Mouse (Mus musculus): ENCODE results near the gene Kdm5b. TPM values are rescaled to one million over a fixed set of nuclear protein-coding genes. Genes with fewer than 3 reads are reported as not detected.

Kdm5b gene
- polyA plus RNA-seq, 1 experiment from 2014 or later, result 84.4 TPM

- DNase-seq (ENCODE audit: low spot score), result no peak
- Histone ChIP-seq H3K27ac (ENCODE audit: low read depth, low read length) (no peak overlapping the region), H3K4me1 (replicated peaks; ENCODE audit: control insufficient read depth, insufficient read depth, low read length) (no peaks in the 10 kb centered on the region), H3K4me3 (ENCODE audit: low read depth, low read length) (no peak overlapping the region), H3K36me3 (ENCODE audit: control insufficient read depth, insufficient read depth, low read length) (peaks cover 6% of the 10 kb centered on the region; the same call in 1 of the 2 replicates), H3K9me3 (ENCODE audit: control insufficient read depth, low read length) (no peaks in the 10 kb centered on the region), H3K4me2 (ENCODE audit: low read depth, low read length, severe bottlenecking) (no peak overlapping the region), H3K27me3 (ENCODE audit: control insufficient read depth, insufficient read depth, low read length) (no peaks in the 10 kb centered on the region), H3K9ac (ENCODE audit: low read length) (no peak overlapping the region)
- no peak for ATAC-seq (replicated peaks; ENCODE audit: low FRiP score)
Observed at GRCm38 (mm10) chr1:134589676-134590075, 29.7 kb downstream of the Kdm5b start.

GRCm38 (mm10) chr1:134591773-134592172, 31.8 kb downstream of the Kdm5b start:
- H3K4me2 ChIP-seq (ENCODE audit: low read depth, low read length, severe bottlenecking), result no peak overlapping the region
- no peaks in the 10 kb centered on the region for H3K27me3 ChIP-seq (ENCODE audit: control insufficient read depth, insufficient read depth, low read length)
- 97% methylated on average over 2 of the region's 2 CpGs for WGBS
- H3K4me3 ChIP-seq (ENCODE audit: low read depth, low read length), result no peak overlapping the region
- H3K9ac ChIP-seq (ENCODE audit: low read length), result no peak overlapping the region
- no peaks in the 10 kb centered on the region for H3K9me3 ChIP-seq (ENCODE audit: control insufficient read depth, low read length)
- no peak for ATAC-seq (replicated peaks; ENCODE audit: low FRiP score)
- no peak overlapping the region for H3K27ac ChIP-seq (ENCODE audit: low read depth, low read length)
- H3K36me3 ChIP-seq (ENCODE audit: control insufficient read depth, insufficient read depth, low read length), result peaks cover 5% of the 10 kb centered on the region; the same call in 1 of the 2 replicates
- DNase-seq (ENCODE audit: low spot score), result no peak
- H3K4me1 ChIP-seq (replicated peaks; ENCODE audit: control insufficient read depth, insufficient read depth, low read length), result no peaks in the 10 kb centered on the region

- ATAC-seq (replicated peaks; ENCODE audit: low FRiP score) (no peak), DNase-seq (ENCODE audit: low spot score) (no peak)
- H3K9ac ChIP-seq (ENCODE audit: low read length), result no peak overlapping the region
- no peaks in the 10 kb centered on the region for H3K9me3 ChIP-seq (ENCODE audit: control insufficient read depth, low read length)
- 94% methylated on average over 9 of the region's 9 CpGs for WGBS
- H3K27me3 ChIP-seq (ENCODE audit: control insufficient read depth, insufficient read depth, low read length), result no peaks in the 10 kb centered on the region
- peaks cover 5% of the 10 kb centered on the region; the same call in 1 of the 2 replicates for H3K36me3 ChIP-seq (ENCODE audit: control insufficient read depth, insufficient read depth, low read length)
- H3K27ac ChIP-seq (ENCODE audit: low read depth, low read length), result no peak overlapping the region
- no peaks in the 10 kb centered on the region for H3K4me1 ChIP-seq (replicated peaks; ENCODE audit: control insufficient read depth, insufficient read depth, low read length)
- no peak overlapping the region for H3K4me2 ChIP-seq (ENCODE audit: low read depth, low read length, severe bottlenecking)
- no peak overlapping the region for H3K4me3 ChIP-seq (ENCODE audit: low read depth, low read length)
Observed at GRCm38 (mm10) chr1:134597339-134598054, 37.5 kb downstream of the Kdm5b start.

- H3K4me3 ChIP-seq (ENCODE audit: low read depth, low read length), result no peak overlapping the region
- H3K9me3 ChIP-seq (ENCODE audit: control insufficient read depth, low read length), result no peaks in the 10 kb centered on the region
- DNase-seq (ENCODE audit: low spot score), result no peak
- H3K36me3 ChIP-seq (ENCODE audit: control insufficient read depth, insufficient read depth, low read length), result peaks cover 4% of the 10 kb centered on the region; the same call in 1 of the 2 replicates
- H3K27me3 ChIP-seq (ENCODE audit: control insufficient read depth, insufficient read depth, low read length), result no peaks in the 10 kb centered on the region
- no peak overlapping the region for H3K4me2 ChIP-seq (ENCODE audit: low read depth, low read length, severe bottlenecking)
- no peaks in the 10 kb centered on the region for H3K4me1 ChIP-seq (replicated peaks; ENCODE audit: control insufficient read depth, insufficient read depth, low read length)
- H3K27ac ChIP-seq (ENCODE audit: low read depth, low read length), result no peak overlapping the region
- WGBS, result 96% methylated on average over 2 of the region's 2 CpGs
- ATAC-seq (replicated peaks; ENCODE audit: low FRiP score), result no peak
- no peak overlapping the region for H3K9ac ChIP-seq (ENCODE audit: low read length)
Observed at GRCm38 (mm10) chr1:134604086-134604485, 44.1 kb downstream of the Kdm5b start.

- no peaks in the 10 kb centered on the region for H3K4me1 ChIP-seq (replicated peaks; ENCODE audit: control insufficient read depth, insufficient read depth, low read length)
- H3K4me2 ChIP-seq (ENCODE audit: low read depth, low read length, severe bottlenecking), result no peak overlapping the region
- H3K9me3 ChIP-seq (ENCODE audit: control insufficient read depth, low read length), result no peaks in the 10 kb centered on the region
- DNase-seq (ENCODE audit: low spot score), result no peak
- no peak overlapping the region for H3K9ac ChIP-seq (ENCODE audit: low read length)
- no peaks in the 10 kb centered on the region for H3K27me3 ChIP-seq (ENCODE audit: control insufficient read depth, insufficient read depth, low read length)
- H3K36me3 ChIP-seq (ENCODE audit: control insufficient read depth, insufficient read depth, low read length), result peaks cover 4% of the 10 kb centered on the region; the same call in 1 of the 2 replicates
- no peak overlapping the region for H3K27ac ChIP-seq (ENCODE audit: low read depth, low read length)
- ATAC-seq (replicated peaks; ENCODE audit: low FRiP score), result no peak
- 92% methylated on average over 8 of the region's 8 CpGs for WGBS
- no peak overlapping the region for H3K4me3 ChIP-seq (ENCODE audit: low read depth, low read length)
Observed at GRCm38 (mm10) chr1:134605670-134606069, 45.7 kb downstream of the Kdm5b start.

- 97% methylated on average over 2 of the region's 2 CpGs for WGBS
- Histone ChIP-seq H3K27me3 (ENCODE audit: control insufficient read depth, insufficient read depth, low read length) (no peaks in the 10 kb centered on the region), H3K4me2 (ENCODE audit: low read depth, low read length, severe bottlenecking) (no peak overlapping the region), H3K36me3 (ENCODE audit: control insufficient read depth, insufficient read depth, low read length) (peaks cover 4% of the 10 kb centered on the region; the same call in 1 of the 2 replicates), H3K27ac (ENCODE audit: low read depth, low read length) (no peak overlapping the region), H3K4me1 (replicated peaks; ENCODE audit: control insufficient read depth, insufficient read depth, low read length) (no peaks in the 10 kb centered on the region), H3K9ac (ENCODE audit: low read length) (no peak overlapping the region), H3K4me3 (ENCODE audit: low read depth, low read length) (no peak overlapping the region), H3K9me3 (ENCODE audit: control insufficient read depth, low read length) (no peaks in the 10 kb centered on the region)
- DNase-seq (ENCODE audit: low spot score), result no peak
- no peak for ATAC-seq (replicated peaks; ENCODE audit: low FRiP score)
Observed at GRCm38 (mm10) chr1:134606381-134606780, 46.4 kb downstream of the Kdm5b start.

GRCm38 (mm10) chr1:134607279-134607678, 47.3 kb downstream of the Kdm5b start:
- DNase-seq (ENCODE audit: low spot score) (no peak), ATAC-seq (replicated peaks; ENCODE audit: low FRiP score) (no peak)
- no peaks in the 10 kb centered on the region for H3K27me3 ChIP-seq (ENCODE audit: control insufficient read depth, insufficient read depth, low read length)
- peaks cover 4% of the 10 kb centered on the region; the same call in 1 of the 2 replicates for H3K36me3 ChIP-seq (ENCODE audit: control insufficient read depth, insufficient read depth, low read length)
- H3K4me3 ChIP-seq (ENCODE audit: low read depth, low read length), result no peak overlapping the region
- H3K27ac ChIP-seq (ENCODE audit: low read depth, low read length), result no peak overlapping the region
- no peaks in the 10 kb centered on the region for H3K9me3 ChIP-seq (ENCODE audit: control insufficient read depth, low read length)
- no peaks in the 10 kb centered on the region for H3K4me1 ChIP-seq (replicated peaks; ENCODE audit: control insufficient read depth, insufficient read depth, low read length)
- H3K9ac ChIP-seq (ENCODE audit: low read length), result no peak overlapping the region
- WGBS, result 93% methylated on average over 1 of the region's 1 CpGs
- H3K4me2 ChIP-seq (ENCODE audit: low read depth, low read length, severe bottlenecking), result no peak overlapping the region

- ATAC-seq (replicated peaks; ENCODE audit: low FRiP score), result no peak
- no peaks in the 10 kb centered on the region for H3K27me3 ChIP-seq (ENCODE audit: control insufficient read depth, insufficient read depth, low read length)
Observed at GRCm38 (mm10) chr1:134609172-134609571, 49.2 kb downstream of the Kdm5b start.

GRCm38 (mm10) chr1:134614554-134614953, 54.6 kb downstream of the Kdm5b start:
- Histone ChIP-seq H3K36me3 (ENCODE audit: control insufficient read depth, insufficient read depth, low read length) (peaks cover 24% of the 10 kb centered on the region; the same call in 1 of the 2 replicates), H3K4me1 (replicated peaks; ENCODE audit: control insufficient read depth, insufficient read depth, low read length) (no peaks in the 10 kb centered on the region), H3K27me3 (ENCODE audit: control insufficient read depth, insufficient read depth, low read length) (no peaks in the 10 kb centered on the region), H3K4me2 (ENCODE audit: low read depth, low read length, severe bottlenecking) (no peak overlapping the region), H3K9me3 (ENCODE audit: control insufficient read depth, low read length) (no peaks in the 10 kb centered on the region), H3K9ac (ENCODE audit: low read length) (no peak overlapping the region), H3K4me3 (ENCODE audit: low read depth, low read length) (no peak overlapping the region), H3K27ac (ENCODE audit: low read depth, low read length) (no peak overlapping the region)
- DNase-seq (ENCODE audit: low spot score) (no peak), ATAC-seq (replicated peaks; ENCODE audit: low FRiP score) (no peak)
- WGBS, result 92% methylated on average over 5 of the region's 5 CpGs

More at GRCm38 (mm10) chr1:134609172-134609571, 49.2 kb downstream of the Kdm5b start:
- no peaks in the 10 kb centered on the region for H3K9me3 ChIP-seq (ENCODE audit: control insufficient read depth, low read length)
- H3K4me3 ChIP-seq (ENCODE audit: low read depth, low read length), result no peak overlapping the region
- H3K4me2 ChIP-seq (ENCODE audit: low read depth, low read length, severe bottlenecking), result no peak overlapping the region
- no peak overlapping the region for H3K9ac ChIP-seq (ENCODE audit: low read length)
- 42% methylated on average over 4 of the region's 4 CpGs for WGBS
- no peaks in the 10 kb centered on the region for H3K4me1 ChIP-seq (replicated peaks; ENCODE audit: control insufficient read depth, insufficient read depth, low read length)
- H3K27ac ChIP-seq (ENCODE audit: low read depth, low read length), result no peak overlapping the region
- no peak for DNase-seq (ENCODE audit: low spot score)
- H3K36me3 ChIP-seq (ENCODE audit: control insufficient read depth, insufficient read depth, low read length), result peaks cover 16% of the 10 kb centered on the region; the same call in 1 of the 2 replicates

Measured in forebrain, embryonic 11.5 days (tissue).